ENCODE assay signal across 11 mouse cellular contexts in the genomic region with DNA sequence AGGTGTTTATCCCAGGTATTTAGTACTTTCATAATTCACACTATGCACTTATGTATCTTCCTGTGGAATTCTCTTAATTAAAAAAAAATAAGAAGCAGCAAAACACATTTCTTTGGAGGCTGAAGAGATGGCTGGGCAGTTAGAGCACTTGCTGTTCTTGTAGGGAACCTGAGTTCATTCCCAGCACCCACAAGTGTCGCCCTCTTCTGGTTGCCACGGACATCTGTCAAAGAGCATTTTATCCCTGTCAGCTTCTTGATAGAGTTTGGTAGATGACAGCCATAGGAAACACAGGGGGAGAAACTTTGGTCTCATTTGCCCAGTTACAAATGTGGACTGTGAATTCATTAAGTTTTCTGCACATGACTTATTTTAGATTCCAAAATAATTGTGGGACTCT. TPM values are rescaled to one million over a fixed set of nuclear protein-coding genes. Genes with fewer than 3 reads are reported as not detected.
DNase-seq lines count a peak whose midpoint lies in the region; ATAC-seq and TF ChIP-seq lines count a peak whose summit lies in the region.
"Had no signal": no experiment of that assay in that cellular context is flagged by ENCODE, and none has a peak within 500 bp of the region (broad histone marks: within the 10 kb centered on the region; RNA-seq: fewer than 3 reads in every experiment).

No protein-coding gene starts in this region.

- no peaks in the 10 kb centered on the region for H3K27me3 ChIP-seq in kidney, adult 2 months (replicated peaks; ENCODE audit: control insufficient read depth, insufficient read depth, low read length)
- H3K27me3 ChIP-seq in forebrain, embryonic 15.5 days = no peaks in the 10 kb centered on the region
- H3K27me3 ChIP-seq: liver, embryonic 13.5 days had no signal

- H3K4me2 ChIP-seq in forebrain, embryonic 15.5 days (replicated peaks) = no peak overlapping the region
- H3K4me2 ChIP-seq: liver, embryonic 13.5 days had no signal

- 32% methylated on average over 2 of the region's 2 CpGs for WGBS in kidney, adult 2 months
- WGBS in forebrain, embryonic 15.5 days = 38% methylated on average over 2 of the region's 2 CpGs

- H3K27ac ChIP-seq in kidney, adult 2 months (ENCODE audit: insufficient read depth, low read depth, low read length) = no peak overlapping the region
- no peak overlapping the region for H3K27ac ChIP-seq in forebrain, embryonic 15.5 days (replicated peaks)
- H3K27ac ChIP-seq: liver, embryonic 13.5 days had no signal

- DNase-seq in kidney, adult 2 months = no peak
- DNase-seq in kidney, postnatal 14 days = no peak
- DNase-seq in B cell, adult 2 months = peak; percentile 57
- DNase-seq in NIH3T3 (ENCODE audit: low read depth) = peak; percentile 30
- no peak for DNase-seq in left cerebral cortex, adult 8-10 months (ENCODE audit: low spot score in 2 of 2)
- DNase-seq in right cerebral cortex, postnatal 10 days (ENCODE audit: low spot score in 2 of 2) = no peak
- DNase-seq: cerebellum, adult 18-20 months; gastrocnemius, postnatal 25 days; liver, embryonic 13.5 days had no signal

- TF ChIP-seq CTCF in kidney, adult 2 months (conservative IDR thresholded peaks at IDR 0.05; ENCODE audit: insufficient read depth, insufficient read length, low read depth, low read length) = 0 out of 2 replicates have a peak, but pooled peaks have one; percentile 23

- no peaks in the 10 kb centered on the region for H3K9me3 ChIP-seq in forebrain, embryonic 15.5 days
- H3K9me3 ChIP-seq: liver, embryonic 13.5 days had no signal

- peak; percentile 63 for ATAC-seq in megakaryocyte progenitor cell, adult 5-6 weeks (replicated peaks; ENCODE audit: poor library complexity)
- no peak for ATAC-seq in forebrain, embryonic 15.5 days (replicated peaks)

- no peak overlapping the region for H3K4me3 ChIP-seq in kidney, adult 2 months (ENCODE audit: insufficient read depth, low read depth, low read length)
- H3K4me3 ChIP-seq in forebrain, embryonic 15.5 days = no peak overlapping the region
- H3K4me3 ChIP-seq: liver, embryonic 13.5 days had no signal

- H3K9ac ChIP-seq in forebrain, embryonic 15.5 days (replicated peaks) = no peak overlapping the region
- H3K9ac ChIP-seq: liver, embryonic 13.5 days had no signal

- no peak for TF ChIP-seq POLR2A in kidney, adult 2 months (IDR thresholded peaks at IDR 0.05; ENCODE audit: low read depth, low read length)

- no peaks in the 10 kb centered on the region for H3K36me3 ChIP-seq in kidney, adult 2 months (ENCODE audit: control insufficient read depth, insufficient read depth, low read length)
- H3K36me3 ChIP-seq in forebrain, embryonic 15.5 days = no peaks in the 10 kb centered on the region
- H3K36me3 ChIP-seq: liver, embryonic 13.5 days had no signal

- H3K4me1 ChIP-seq in kidney, adult 2 months (ENCODE audit: control insufficient read depth, insufficient read depth, low read length) = no peaks in the 10 kb centered on the region
- peaks cover 4% of the 10 kb centered on the region; the same call in 1 of the 2 replicates for H3K4me1 ChIP-seq in forebrain, embryonic 15.5 days
- H3K4me1 ChIP-seq: liver, embryonic 13.5 days had no signal

RNA-seq across cellular contexts. Expression of gene Fam204a, which starts 25.5 kb away (rescaled TPM):
- polyA plus RNA-seq in kidney, adult 2 months (2012; rRNA removed) = 4.2 and 4.7 TPM in 2 replicates
- total RNA-seq in megakaryocyte progenitor cell, adult 5-6 weeks (2015) = 33.3 and 33.7 TPM in 2 replicates
- 72.7 and 77.2 TPM in 2 replicates for total RNA-seq in megakaryocyte progenitor cell, adult 5-6 weeks (2017)
- total RNA-seq in left cerebral cortex, adult 8-10 months (2022) = 10 to 100 TPM; 32.7 to 38.1 (median 35.5) TPM
- polyA plus RNA-seq in forebrain, embryonic 15.5 days (2015; fragmentation: Nextera tagmentation; extraction: Ambion mirVana) = 53.3 and 57.1 TPM in 2 replicates

Comparison
In these comparisons a context has a peak if more than half of its experiments do, and no peak if none do; other contexts are left out.
1. DNase-seq: peak in B cell, adult 2 months (2 of 2) and NIH3T3 (single experiment); none in kidney, adult 2 months (single experiment), kidney, postnatal 14 days (single experiment), left cerebral cortex, adult 8-10 months (0 of 2) and right cerebral cortex, postnatal 10 days (0 of 2).